Mouse (Mus musculus) left cerebral cortex, postnatal 10 days (tissue): ENCODE results near the gene Sf1. TPM values are rescaled to one million over a fixed set of nuclear protein-coding genes. Genes with fewer than 3 reads are reported as not detected.

ENCODE experiments used
- DNase-seq, 2 experiments: peaks; one replicate each; pipeline ENCODE4 v3.0.0; 2021 to 2022; ENCODE audit warnings: low spot score in 2 of 2, mixed read lengths in 1 of 2; ENCODE audit errors: extremely low spot score in 1 of 2
- intact Hi-C: fragments of 180-260 bp; cut with DNase I; formaldehyde crosslinking; loops from one replicate; pipeline ENCODE4 v1.15.1; 2025
- total RNA-seq, 2 experiments: library from RNA; stranded (reverse); gene quantifications; 2 replicates each; pipeline ENCODE4 v1.2.3; 2021

The Sf1 gene
- total RNA-seq, 2 experiments from 2014 or later, result 178 to 194 TPM

DNA sequence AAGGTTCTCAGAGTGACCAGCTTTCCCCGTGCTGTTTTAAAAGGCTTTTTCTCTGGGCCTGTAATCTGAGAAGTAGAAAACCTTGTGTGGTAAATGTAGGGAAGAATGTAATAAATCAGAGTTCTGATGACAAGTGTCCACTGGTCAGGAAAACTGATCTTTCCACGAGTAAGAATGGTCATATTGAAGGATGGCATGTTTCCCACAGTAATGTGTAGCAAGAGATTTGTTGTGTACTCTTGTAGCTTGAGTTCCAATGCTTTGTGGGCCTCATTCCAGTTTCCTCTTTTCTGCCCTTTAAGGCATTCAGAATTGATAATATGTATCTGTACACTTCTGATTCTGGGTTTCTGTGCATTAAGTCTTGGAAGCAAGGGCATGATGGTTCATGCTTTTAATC is 1.4 kb downstream of the Sf1 start:
- intact Hi-C loops, result no loop called here
- no peak for DNase-seq

DNA sequence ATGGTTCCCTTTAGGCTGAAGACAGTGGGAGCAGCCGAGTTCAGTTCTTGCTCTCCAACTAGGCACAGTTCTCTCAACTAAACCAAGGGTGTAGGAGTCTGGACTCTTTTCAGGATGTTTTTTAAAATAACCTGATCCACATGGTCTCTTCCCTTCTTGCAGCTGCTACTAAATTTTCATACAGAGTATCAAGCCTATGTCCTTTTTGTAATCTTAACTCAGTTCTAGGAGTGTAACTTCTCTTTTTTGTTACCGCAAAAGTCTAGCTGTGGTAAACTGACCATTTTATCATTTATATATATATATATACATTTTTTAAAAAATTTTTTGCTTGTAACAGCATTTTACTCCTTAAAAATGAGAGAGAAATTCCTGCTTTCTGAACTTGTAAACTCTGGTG is 6.7 kb downstream of the Sf1 start:
- no peak for DNase-seq
- intact Hi-C loops, result no loop called here

DNA sequence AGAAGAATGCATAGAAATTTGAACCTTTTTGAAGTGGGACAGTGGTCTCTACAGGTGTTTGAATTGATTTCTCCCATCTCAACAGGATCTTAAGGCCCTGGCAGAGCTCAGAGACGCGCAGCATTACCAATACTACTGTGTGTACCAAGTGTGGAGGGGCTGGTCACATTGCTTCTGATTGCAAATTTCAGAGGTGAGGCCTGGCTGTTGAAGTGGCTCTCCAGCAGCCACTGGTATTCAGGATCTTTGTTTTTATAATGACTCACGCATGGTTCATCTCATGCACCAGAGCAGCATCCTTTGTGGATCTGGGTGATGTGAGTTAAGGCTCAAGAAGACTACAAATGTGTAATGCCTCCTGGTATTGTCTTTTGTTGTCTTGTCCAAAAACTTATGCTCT is 8.9 kb downstream of the Sf1 start:
- intact Hi-C loops, result no loop called here

DNA sequence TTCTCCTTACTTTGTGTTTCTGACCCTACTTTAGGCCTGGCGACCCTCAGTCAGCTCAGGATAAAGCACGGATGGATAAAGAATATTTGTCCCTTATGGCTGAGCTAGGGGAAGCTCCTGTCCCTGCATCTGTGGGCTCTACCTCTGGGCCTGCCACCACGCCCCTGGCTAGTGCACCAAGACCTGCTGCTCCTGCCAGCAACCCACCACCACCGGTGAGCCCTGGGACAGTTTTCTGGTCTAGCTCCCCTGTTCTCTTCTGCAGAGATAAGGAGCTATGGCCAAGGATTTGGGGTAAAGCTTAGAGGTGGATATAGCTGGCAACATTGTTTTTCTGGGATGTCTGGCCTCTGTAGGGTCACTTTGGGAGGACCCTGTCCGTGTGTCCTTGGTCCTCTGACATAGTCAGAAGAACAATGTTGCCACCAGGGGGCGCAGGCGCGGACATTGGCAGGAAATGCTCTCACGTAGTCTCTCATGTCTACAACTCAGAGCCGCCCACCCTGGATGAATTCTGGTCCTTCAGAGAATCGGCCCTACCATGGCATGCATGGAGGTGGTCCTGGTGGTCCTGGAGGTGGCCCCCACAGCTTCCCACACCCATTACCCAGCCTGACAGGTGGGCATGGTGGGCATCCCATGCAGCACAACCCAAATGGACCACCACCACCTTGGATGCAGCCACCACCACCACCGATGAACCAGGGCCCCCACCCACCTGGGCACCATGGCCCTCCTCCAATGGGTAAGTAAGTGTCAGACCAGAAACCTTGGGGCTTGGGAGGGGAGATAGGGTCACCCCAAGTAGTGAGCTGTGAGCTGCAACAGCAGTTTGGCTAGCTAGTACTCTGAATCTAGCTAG is 10.3 kb downstream of the Sf1 start:
- intact Hi-C loops, result no loop called here
- peak; percentile 58 to 91 for DNase-seq

More for the DNA sequence above, 8.9 kb downstream of the Sf1 start:
- no peak for DNase-seq

DNA sequence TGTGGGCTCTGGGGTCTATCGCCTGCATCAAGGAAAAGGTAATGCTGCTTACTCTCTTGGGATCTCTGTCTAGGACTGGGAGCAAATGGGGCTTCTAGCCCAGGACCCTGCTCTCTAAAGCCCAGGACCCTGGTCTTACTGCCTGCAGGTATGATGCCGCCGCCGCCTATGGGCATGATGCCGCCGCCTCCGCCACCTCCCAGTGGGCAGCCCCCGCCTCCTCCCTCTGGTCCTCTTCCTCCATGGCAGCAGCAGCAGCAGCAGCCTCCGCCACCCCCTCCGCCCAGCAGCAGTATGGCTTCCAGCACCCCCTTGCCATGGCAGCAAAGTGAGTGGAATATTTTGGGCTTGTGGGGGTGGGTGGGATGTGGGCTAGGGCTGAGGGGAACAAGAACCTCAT is 11.1 kb downstream of the Sf1 start:
- intact Hi-C loops, result no loop called here

DNA sequence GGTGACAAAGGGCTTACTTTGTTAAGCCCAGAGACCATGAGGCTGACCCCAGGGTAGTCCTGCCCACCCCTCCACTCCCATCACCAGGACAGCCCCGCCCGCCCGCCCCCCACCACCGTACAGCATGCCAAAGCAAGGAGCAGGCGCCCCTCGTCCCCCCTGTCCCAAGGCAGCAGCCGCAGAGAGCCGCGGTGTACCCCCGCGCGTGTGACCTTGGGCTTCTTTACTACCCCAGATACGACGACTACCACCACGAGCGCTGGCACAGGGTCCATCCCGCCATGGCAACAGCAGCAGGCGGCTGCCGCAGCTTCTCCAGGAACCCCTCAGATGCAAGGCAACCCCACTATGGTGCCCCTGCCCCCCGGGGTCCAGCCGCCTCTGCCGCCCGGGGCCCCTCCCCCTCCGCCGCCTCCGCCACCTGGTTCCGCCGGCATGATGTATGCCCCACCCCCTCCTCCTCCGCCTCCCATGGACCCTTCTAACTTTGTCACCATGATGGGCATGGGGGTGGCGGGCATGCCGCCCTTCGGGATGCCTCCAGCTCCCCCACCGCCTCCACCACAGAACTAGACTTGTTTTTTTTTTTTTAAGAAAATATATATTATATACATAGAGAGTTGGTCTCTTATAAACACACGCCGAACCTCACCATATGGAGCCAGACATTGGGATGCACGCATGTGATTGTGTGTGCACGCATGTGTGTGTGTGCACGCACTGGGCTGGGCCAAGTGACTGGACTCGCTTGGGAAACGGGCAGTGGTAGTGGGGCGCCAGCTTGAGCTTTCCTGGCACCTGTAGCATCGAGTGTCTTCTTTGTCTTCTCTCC is 12.1 kb downstream of the Sf1 start:
- DNase-seq, result peak in 1 of 2 experiments; percentile 50
- intact Hi-C loops, result no loop called here

More for the DNA sequence above, 11.1 kb downstream of the Sf1 start:
- no peak for DNase-seq

DNA sequence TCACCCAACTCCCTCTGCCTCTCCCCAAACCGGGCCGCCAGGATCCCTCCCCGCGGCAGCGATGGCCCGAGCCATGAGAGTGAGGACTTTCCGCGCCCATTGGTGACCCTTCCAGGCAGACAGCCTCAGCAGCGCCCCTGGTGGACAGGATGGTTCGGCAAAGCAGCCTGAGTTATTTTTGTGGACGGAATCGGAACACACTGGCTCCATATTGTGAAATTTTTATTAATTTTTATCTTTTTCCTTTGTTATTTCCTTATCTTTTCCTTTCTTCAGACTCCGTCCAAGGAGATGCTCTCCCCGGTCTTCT is 12.7 kb downstream of the Sf1 start:
- intact Hi-C loops, result no loop called here
- peak in 1 of 2 experiments; percentile 79 for DNase-seq

DNA sequence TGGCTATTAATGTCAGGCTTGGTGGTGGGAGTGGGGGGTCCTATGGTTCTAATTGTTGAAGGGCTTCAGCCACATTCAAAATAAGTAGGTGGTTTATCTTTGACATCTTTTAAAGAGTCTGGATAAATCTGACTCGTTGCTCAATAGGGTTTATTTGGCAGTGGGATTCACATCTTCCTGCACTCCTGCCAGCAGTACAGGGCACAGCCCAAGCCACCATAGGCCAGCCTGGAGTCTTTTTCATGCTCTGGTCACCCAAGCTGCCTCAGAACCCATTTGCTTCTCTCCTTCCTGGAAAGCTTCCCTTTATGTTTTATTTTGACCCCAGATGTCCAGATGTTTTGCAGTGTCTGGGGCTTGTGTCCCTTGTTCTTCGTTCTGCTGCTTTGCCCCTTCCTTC is 13.2 kb downstream of the Sf1 start:
- DNase-seq, result peak in 1 of 2 experiments; percentile 8
- intact Hi-C loops, result no loop called here

DNA sequence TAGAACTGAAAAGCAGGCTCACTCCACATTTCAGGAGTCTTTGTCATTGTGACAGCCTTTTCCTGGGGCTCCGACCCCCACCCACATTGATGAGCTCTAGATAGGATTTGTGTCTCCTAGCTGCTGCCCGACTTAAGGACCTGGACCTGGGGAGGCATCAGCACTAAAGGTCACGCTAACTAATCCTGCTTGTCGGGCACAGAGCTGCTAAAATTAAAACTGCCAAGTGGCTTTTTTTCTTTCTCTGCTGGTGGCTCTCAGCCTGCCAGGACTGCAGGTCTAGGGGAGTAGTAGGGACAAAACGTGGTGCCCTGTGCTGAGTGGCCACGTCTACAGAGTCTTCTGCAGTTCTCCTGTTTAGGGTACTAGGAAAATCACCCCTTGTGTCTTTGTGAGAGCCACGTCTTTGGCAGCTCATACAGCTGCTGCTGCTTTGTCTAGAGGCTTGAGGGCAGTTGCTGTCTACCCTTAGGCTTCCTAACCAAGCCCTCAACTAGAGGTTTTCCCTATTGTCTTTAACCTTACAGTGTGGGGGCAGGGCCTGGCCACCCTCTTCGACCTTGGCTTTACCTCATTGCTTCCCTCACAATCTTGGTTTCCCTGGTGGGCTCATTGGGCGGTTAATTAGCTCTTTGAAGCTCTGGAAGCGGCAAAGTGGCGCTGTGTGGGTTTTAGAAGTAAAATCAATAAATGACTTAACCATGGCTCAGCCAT is 14.0 kb downstream of the Sf1 start:
- intact Hi-C loops, result no loop called here
- DNase-seq, result peak in 1 of 2 experiments; percentile 14

DNA sequence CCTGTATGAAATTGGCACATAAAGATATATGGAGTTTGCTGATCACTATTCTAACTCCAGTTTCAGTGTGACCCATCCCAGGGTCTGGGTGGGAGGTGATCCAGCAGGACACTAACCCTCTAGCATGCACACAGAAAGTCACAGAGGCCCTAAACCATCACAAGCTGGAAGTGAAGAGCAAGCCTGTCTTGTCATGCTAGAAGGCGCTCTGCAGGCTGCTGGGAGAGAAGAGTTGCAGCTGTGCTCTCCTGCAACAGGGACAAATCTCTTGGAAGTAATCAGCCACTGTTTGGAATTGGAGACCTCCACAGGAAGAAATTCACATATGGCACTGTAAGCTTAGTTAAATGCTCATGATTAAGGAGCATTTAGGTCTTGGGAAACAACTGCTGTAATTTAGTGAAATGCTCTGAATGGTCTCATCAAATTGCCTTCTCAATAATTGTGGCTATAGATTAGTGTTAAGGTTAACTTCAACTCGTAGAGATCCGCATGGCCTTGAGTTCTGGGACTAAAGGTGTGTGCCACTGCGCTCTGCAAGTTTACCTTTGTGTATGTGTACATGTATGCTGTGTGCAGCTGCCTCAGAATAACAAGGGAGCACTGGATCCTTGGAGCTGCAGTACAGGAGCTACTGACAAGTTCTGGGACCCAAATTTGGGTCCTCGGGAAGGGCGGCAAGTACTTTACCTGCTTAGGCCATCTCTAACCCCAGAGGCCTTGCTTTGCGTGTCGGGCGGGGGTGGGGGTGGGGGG is 17.1 kb downstream of the Sf1 start:
- no peak for DNase-seq
- intact Hi-C loops, result no loop called here

DNA sequence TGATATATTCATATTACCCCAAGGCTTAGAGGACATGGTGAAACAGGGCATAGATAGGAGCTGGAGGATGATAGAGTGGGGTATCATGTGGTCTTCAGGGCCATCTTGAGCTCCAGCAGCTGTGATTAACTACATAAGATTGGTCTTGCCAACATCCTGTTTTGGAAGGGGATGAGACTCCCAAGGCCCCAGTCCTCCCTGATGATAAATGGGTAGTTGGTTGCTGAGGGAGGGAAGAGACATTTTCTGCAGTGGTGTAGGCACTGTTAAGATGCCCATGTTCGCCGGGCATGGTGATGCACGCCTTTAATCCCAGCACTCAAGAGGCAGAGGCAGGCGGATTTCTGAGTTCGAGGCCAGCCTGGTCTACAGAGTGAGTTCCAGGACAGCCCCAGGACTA is 17.7 kb downstream of the Sf1 start:
- intact Hi-C loops, result no loop called here
- no peak for DNase-seq

DNA sequence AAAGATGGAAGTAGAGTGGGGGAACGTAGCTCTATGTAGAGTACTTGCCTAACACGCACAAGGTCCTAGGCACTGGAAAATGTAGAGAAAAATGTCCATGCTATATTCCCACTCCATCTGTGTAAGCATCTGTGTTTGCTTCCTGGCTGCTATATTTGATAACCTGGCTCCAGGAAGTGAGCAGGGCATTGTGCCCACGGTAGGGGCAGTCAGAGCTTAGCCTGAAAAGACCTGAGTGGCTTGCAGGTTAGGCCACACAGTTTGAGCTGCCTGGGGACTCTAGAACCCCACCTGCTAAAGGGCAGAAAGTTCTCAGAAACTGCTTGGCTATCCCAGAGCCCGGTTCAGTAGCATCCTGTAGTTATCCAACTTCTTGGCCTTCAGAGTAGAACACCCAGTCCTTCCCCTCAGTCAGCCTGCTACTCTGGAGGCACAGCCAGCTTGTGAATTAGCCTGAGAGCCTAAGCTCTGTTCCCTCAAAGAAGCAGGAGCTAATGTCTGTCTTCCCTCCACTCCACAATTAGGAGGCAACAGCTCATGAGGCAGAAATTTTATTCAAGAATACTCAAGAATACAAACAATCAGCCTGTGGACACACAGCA is 18.9 kb downstream of the Sf1 start:
- peak in 1 of 2 experiments; percentile 18 for DNase-seq
- intact Hi-C loops, result no loop called here

DNA sequence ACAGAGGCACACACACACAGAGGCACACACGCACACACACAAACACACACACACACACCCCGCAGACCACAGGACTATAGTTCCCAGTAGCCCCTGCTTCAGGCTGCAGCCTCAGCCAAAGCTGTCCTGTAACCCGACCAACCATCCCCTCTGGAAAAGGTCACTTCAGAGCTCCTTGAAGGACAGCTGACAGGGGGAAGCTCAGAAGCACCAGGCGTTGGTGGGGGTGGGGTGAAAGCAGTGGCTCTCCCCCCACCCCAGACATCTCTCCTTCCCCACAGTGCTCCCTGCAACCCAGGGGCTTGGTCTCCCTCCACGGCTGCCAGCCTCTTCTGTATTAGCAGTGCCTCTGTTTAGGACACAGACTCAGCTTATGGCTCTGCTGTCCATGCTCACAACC is 20.0 kb downstream of the Sf1 start:
- peak in 1 of 2 experiments; percentile 37 for DNase-seq
- intact Hi-C loops, result no loop called here

DNA sequence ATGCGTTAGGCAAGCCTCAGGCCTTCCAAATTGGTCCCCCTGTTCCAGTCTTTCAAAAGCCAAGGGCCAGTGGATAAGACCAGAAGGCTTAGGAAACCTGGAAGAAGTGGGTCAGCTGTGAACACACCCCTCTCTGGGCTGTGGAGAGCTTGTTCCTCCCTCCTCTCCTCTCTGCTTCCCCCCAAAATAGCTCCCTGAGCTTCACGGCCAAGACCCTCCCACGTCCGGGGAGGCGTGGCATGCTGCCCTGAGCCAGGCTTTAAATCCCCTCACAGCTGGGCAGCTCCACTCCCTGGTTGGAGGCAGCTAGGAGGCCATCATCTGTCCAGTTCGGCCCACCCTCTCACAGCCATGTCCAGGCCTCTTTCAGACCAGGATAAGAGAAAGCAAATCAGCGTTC is 20.6 kb downstream of the Sf1 start, which contains the start of gene Pygm:
TSS of gene Pygm (plus strand) at position 272 of the 400 bp plus-strand sequence.
- peak; percentile 31 to 87 for DNase-seq
- intact Hi-C loops, result no loop called here

DNA sequence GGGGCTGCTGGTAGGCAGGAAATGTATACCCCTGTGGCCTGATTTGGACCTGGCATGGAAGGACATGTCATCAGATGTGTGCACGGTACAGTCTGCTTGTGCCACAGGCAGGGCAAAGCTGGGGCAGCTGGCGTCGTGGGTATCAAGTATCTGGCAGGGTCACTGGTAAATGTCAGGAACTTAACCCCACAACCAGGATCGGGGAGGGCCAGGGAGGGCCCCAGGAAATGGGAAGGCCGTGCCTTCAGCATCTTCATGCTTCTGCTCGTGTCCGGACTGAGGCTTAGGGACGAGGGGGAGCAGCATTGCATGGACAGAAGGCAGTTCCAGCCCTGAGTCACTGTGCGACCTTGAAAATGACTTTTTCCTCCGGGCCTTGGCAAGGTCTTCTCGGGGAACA is 21.5 kb downstream of the Sf1 start:
- peak in 1 of 2 experiments; percentile 32 for DNase-seq
- intact Hi-C loops, result no loop called here

DNA sequence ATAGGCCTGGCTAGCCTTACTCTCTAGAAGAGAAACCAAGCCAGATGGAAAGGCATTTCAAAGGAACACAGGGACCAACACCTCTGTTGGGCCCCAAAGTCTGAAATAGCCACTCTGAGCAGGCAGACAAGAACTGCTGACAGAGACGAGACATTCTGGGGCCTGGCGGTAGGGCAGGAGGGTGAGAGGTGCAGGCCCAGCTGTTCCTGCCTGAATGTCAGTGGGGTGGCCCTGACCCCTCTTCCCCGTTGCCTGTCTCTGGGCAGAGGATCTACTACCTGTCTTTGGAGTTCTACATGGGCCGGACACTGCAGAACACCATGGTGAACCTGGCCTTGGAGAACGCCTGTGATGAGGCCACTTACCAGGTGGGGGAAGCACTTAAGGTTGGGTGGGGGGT is 21.9 kb downstream of the Sf1 start:
- intact Hi-C loops, result no loop called here
- no peak for DNase-seq

DNA sequence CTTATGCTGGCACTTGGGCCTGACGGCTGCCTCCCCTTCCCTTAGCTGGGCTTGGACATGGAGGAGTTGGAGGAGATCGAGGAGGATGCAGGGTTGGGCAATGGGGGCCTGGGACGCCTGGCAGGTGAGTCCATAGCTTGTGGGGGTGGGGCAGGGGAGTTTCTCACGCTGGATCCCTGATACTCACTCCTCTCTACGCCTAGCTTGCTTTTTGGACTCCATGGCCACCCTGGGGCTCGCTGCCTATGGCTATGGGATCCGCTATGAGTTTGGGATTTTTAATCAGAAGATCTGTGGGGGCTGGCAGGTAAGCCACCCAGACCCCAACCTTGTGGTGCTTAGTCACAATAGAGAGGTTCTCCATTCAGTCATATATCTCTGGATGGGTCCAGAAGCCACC is 22.3 kb downstream of the Sf1 start:
- intact Hi-C loops, result no loop called here
- DNase-seq, result no peak

DNA sequence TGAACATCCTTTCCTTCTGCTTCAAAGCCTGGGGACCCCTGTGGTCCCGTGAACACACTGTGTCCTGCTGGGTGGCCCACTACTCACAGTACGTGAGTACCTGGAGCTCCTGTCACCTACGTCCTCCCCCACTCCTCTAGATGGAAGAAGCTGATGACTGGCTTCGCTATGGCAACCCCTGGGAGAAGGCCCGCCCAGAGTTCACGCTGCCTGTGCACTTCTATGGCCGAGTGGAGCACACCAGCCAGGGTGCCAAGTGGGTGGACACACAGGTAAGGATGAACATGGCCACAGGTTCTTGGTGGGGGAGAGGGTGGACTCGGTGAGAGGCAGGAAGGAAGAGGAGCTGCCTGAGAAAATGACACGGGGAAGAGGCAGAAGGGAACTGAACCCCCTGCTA is 22.7 kb downstream of the Sf1 start:
- intact Hi-C loops, result no loop called here
- DNase-seq, result no peak
